Mouse (Mus musculus) kidney, adult 2 months (tissue): ENCODE data around the gene Ankrd52.

Experiments
- CTCF ChIP-seq: fragments of 200-500 bp; conservative IDR thresholded peaks from 2 replicates; pipeline ENCODE4 v1.5.1; 2011; ENCODE audit warnings: low read depth, mild to moderate bottlenecking, control low read depth, low read length, moderate library complexity, mixed read lengths; ENCODE audit not compliant: insufficient read depth, insufficient read length
- POLR2A ChIP-seq: fragments of 200-500 bp; IDR thresholded peaks from one replicate; pipeline ENCODE4 v1.6.1; 2011; ENCODE audit warnings: low read depth, low read length, control low read depth

DNA sequence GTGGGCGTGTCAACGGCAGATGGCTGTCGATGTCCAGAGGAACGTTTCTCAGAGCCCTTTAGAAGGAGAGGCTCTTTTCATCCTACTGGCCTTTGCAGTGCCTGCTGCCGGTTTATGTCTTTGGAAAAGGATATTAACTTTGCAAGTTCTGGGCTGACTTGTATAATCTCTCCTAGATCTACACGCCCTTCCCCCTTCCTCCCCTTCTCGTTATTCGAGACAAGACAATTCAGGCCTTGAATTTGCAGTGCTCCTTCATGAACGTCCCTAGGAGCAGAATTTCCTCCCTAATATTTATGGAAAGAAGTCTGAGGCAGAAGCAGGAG lies 7.7 kb upstream of the Ankrd52 start:
- TF ChIP-seq CTCF, result no peak
- TF ChIP-seq POLR2A, result no peak
